Mouse (Mus musculus) heart, adult 2 months (tissue): ENCODE results near the gene Arpc1b.

Source experiments
- CTCF ChIP-seq: fragments of 200-600 bp; IDR thresholded peaks from 2 replicates; pipeline ENCODE4 v1.8.1; 2022; ENCODE audit warnings: antibody characterized with exemption, mild to moderate bottlenecking, moderate library complexity
- EP300 ChIP-seq: fragments of 200-500 bp; IDR thresholded peaks from 2 replicates; pipeline ENCODE4 v1.6.1; 2011; ENCODE audit warnings: low read depth, low read length, control low read depth; ENCODE audit not compliant: insufficient read depth
- POLR2A ChIP-seq: fragments of 200-500 bp; IDR thresholded peaks from 2 replicates; pipeline ENCODE4 v1.6.1; 2011; ENCODE audit warnings: mild to moderate bottlenecking, low read depth, low read length, control low read depth; ENCODE audit not compliant: insufficient read depth

DNA sequence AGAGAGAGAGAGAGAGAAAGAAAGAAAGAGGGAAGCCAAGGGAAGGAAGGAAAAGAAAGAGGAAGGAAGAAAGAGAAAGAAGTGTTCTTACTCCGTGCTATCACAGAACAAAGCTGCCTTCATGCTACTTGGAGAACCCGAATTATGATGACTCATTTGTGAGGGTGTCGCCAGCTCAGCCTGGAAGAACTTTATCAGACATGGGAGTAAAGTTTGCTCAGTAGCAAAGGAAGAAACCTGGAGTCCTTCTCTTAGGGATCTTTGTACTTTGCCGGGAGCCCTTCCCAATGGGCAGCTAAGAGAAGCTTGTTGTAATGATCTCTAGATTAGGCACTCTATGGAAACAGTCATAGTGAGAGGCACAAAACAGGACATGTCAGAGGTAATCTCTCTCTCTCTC is 11.3 kb upstream of the Arpc1b start:
- TF ChIP-seq POLR2A = no peak
- no peak for TF ChIP-seq CTCF
- TF ChIP-seq EP300 = no peak
